Mouse (Mus musculus): ENCODE data around the gene Ddx1.

DNA sequence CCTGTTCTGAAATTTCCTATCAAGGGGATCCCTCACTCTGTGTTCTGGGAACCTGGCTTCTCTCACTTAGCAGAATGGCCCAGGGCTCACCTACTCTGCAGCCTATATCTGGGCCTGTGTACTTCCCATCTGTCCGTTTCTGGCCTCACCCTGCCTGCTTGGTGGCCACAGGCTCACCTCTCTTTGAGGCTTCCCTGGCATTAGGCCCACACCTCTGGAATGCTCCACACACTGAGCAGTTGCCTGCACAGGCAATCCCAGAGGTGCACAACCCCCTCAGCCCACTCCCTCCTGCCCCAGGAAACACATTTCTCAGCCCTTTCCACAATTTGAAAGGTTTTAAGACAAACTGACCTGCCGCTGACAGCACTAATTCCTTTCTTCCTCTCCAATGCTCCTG, 72.9 kb downstream of the Ddx1 start:
- no peak for TF ChIP-seq POLR2A (IDR thresholded peaks at IDR 0.05; ENCODE audit: borderline replicate concordance, insufficient read depth, low read length)
- TF ChIP-seq CTCF (IDR thresholded peaks at IDR 0.05; ENCODE audit: borderline replicate concordance, insufficient read depth, low read depth, low read length) = no peak
